Mouse (Mus musculus): ENCODE data around the gene Ubr3. TPM values are rescaled to one million over a fixed set of nuclear protein-coding genes. Genes with fewer than 3 reads are reported as not detected.

The Ubr3 gene
- 63.2 and 67.5 TPM in 2 replicates for polyA plus RNA-seq (2012; rRNA removed)

DNA sequence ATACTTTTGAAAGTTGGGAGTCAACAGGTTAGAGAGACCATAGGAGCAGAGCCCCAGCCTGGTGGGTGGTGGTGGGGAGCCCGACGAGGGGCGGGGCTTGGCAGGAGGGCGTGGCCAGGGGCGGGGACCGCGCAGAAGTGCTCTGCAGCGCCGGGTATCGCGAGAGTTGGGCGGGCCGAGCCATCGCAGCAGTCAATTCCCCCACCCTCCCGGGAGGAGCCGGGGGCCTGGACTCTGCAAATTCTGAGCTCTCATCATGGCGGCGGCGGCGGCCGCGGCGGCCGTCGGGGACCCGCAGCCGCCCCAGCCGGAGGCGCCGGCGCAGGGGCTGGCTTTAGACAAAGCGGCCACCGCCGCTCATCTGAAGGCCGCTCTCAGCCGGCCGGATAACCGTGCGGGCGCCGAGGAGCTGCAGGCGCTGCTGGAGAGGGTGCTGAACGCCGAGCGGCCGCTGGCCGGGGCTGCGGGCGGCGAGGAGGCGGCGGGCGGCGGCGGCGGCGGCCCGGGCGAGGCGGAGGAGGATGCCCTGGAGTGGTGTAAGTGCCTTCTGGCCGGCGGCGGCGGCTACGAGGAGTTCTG is at the start of gene Ubr3:
Gene Ubr3 (plus strand): TSS at position 208 of the 579 bp plus-strand sequence.
- peak within 1 kb of the TSS; percentile 74 for H3K27ac ChIP-seq (ENCODE audit: insufficient read depth, low read length)
- H3K27me3 ChIP-seq (ENCODE audit: control insufficient read depth, insufficient read depth, low read length) = no peaks in the 10 kb centered on the region
- peak within 1 kb of the TSS; percentile 88 for H3K4me3 ChIP-seq (replicated peaks; ENCODE audit: insufficient read depth, low read depth, low read length)
- peak; percentile 95 to 96 for DNase-seq
- WGBS = 2% methylated on average over 58 of the region's 65 CpGs
- TF ChIP-seq CTCF (IDR thresholded peaks at IDR 0.05; ENCODE audit: borderline replicate concordance, insufficient read depth, low read depth, low read length) (no peak), POLR2A (IDR thresholded peaks at IDR 0.05; ENCODE audit: borderline replicate concordance, insufficient read depth, low read length) (peak; percentile 23; the same call in 1 of the 2 replicates)
- no peaks in the 10 kb centered on the region for H3K4me1 ChIP-seq (ENCODE audit: control insufficient read depth, insufficient read depth, low read length)

DNA sequence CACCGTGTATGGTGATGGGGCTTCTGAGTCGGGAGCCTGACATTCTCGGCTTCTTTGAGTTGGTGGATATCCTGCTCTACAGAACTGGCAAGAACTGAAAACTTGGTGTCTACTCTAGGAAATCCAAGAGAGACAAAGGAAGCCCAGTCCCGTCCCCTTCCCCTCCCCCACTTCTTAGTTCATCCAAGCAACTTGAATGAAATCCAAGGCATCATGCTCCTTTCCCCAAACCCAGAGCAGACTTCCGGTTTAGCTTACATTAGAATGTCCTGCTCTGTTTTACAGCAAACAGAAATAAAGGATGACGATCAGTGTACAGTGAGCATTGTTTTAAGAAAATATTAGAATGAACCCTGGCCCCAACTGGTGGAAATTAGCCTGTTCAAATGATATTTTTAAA is 47.8 kb upstream of the Ubr3 start:
- no peaks in the 10 kb centered on the region for H3K4me1 ChIP-seq (ENCODE audit: control insufficient read depth, insufficient read depth, low read length)
- TF ChIP-seq POLR2A (IDR thresholded peaks at IDR 0.05; ENCODE audit: borderline replicate concordance, insufficient read depth, low read length) = no peak
- TF ChIP-seq CTCF (IDR thresholded peaks at IDR 0.05; ENCODE audit: borderline replicate concordance, insufficient read depth, low read depth, low read length) = no peak
- H3K27me3 ChIP-seq (ENCODE audit: control insufficient read depth, insufficient read depth, low read length) = no peaks in the 10 kb centered on the region
- no peak overlapping the region for H3K27ac ChIP-seq (ENCODE audit: insufficient read depth, low read length)
- DNase-seq = no peak
- WGBS = 42% methylated on average over 6 of the region's 6 CpGs
- no peak overlapping the region for H3K4me3 ChIP-seq (replicated peaks; ENCODE audit: insufficient read depth, low read depth, low read length)

DNA sequence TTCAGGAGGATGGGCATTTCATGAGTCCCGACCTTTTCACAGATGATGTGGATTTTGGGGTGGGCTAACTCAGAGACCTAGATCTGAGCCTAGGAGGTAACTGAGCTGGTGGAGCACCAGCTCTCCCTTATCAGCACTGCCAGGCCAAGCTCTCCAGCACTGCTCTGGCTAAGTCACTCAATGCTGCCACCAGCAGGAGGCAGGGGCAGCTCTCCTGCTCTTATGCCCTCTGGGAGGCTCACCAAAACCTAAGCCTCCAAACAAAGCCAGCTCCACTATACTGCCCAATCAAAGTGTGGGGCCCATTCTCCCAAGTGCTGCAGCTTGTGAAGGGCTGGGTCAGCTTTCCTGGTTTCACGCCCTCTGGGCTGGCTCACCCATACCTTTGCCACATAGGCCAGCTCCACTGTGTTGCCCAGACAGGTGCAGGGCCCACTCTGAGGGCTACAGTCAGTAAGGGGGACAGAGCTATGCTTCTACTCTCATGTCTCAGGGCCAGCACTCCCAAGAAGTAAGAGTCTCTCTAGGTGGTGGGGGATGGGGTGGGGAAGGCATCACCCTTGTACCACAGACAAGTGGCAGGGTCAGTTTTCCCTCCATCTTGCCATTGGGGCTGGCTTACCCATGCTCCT is 45.5 kb upstream of the Ubr3 start:
- Histone ChIP-seq H3K27me3 (ENCODE audit: control insufficient read depth, insufficient read depth, low read length) (no peaks in the 10 kb centered on the region), H3K4me1 (ENCODE audit: control insufficient read depth, insufficient read depth, low read length) (no peaks in the 10 kb centered on the region), H3K4me3 (replicated peaks; ENCODE audit: insufficient read depth, low read depth, low read length) (no peak overlapping the region), H3K27ac (ENCODE audit: insufficient read depth, low read length) (no peak overlapping the region)
- 77% methylated on average over 2 of the region's 2 CpGs for WGBS
- no peak for DNase-seq
- TF ChIP-seq CTCF (IDR thresholded peaks at IDR 0.05; ENCODE audit: borderline replicate concordance, insufficient read depth, low read depth, low read length) = no peak
- TF ChIP-seq POLR2A (IDR thresholded peaks at IDR 0.05; ENCODE audit: borderline replicate concordance, insufficient read depth, low read length) = no peak

DNA sequence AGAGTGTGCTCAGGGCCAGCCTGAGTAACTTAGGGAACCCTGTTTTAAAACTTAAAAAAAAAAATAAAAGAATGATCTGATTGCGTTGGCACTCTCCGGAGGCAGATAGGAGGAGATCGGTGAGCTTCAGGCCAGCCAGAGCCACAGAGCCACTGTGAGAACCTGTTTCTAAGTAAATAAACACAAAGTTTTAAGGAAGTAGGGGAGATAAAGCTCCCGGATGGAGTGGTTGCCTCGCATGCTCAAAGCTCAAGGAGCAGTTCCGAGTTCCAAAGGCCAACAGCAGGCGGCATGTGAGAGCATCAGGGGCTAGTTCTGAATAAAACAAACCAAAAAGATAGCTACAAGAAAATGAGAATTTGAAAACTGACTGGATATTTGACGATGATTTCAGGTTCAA is 40.7 kb upstream of the Ubr3 start:
- TF ChIP-seq CTCF (IDR thresholded peaks at IDR 0.05; ENCODE audit: borderline replicate concordance, insufficient read depth, low read depth, low read length) (no peak), POLR2A (IDR thresholded peaks at IDR 0.05; ENCODE audit: borderline replicate concordance, insufficient read depth, low read length) (no peak)
- no peak for DNase-seq
- Histone ChIP-seq H3K27me3 (ENCODE audit: control insufficient read depth, insufficient read depth, low read length) (no peaks in the 10 kb centered on the region), H3K27ac (ENCODE audit: insufficient read depth, low read length) (no peak overlapping the region), H3K4me3 (replicated peaks; ENCODE audit: insufficient read depth, low read depth, low read length) (no peak overlapping the region), H3K4me1 (ENCODE audit: control insufficient read depth, insufficient read depth, low read length) (no peaks in the 10 kb centered on the region)
- 75% methylated on average over 8 of the region's 8 CpGs for WGBS

DNA sequence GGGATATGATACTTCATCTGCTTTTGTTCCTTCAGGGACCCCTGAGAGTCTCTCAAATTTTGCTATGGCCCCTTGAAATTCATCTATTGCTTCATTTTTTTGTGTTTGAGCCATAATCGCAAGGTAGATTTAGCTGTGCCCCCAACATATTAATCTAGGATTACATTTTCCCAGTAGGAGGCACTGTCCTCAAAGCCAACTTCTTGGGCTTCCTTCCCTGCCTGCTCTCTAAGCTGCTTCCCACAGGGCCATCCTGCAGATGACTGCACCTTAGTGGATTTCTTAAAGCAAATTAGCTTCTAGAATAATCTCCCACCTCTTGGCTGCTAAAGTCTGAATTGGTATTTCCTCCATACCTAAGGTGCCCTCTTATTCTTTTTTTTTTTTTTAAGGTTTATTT is 39.2 kb upstream of the Ubr3 start:
- 82% methylated on average over 1 of the region's 1 CpGs for WGBS
- H3K27me3 ChIP-seq (ENCODE audit: control insufficient read depth, insufficient read depth, low read length) = no peaks in the 10 kb centered on the region
- DNase-seq = no peak
- TF ChIP-seq CTCF (IDR thresholded peaks at IDR 0.05; ENCODE audit: borderline replicate concordance, insufficient read depth, low read depth, low read length) = no peak
- no peak for TF ChIP-seq POLR2A (IDR thresholded peaks at IDR 0.05; ENCODE audit: borderline replicate concordance, insufficient read depth, low read length)
- no peak overlapping the region for H3K27ac ChIP-seq (ENCODE audit: insufficient read depth, low read length)
- no peaks in the 10 kb centered on the region for H3K4me1 ChIP-seq (ENCODE audit: control insufficient read depth, insufficient read depth, low read length)
- no peak overlapping the region for H3K4me3 ChIP-seq (replicated peaks; ENCODE audit: insufficient read depth, low read depth, low read length)

DNA sequence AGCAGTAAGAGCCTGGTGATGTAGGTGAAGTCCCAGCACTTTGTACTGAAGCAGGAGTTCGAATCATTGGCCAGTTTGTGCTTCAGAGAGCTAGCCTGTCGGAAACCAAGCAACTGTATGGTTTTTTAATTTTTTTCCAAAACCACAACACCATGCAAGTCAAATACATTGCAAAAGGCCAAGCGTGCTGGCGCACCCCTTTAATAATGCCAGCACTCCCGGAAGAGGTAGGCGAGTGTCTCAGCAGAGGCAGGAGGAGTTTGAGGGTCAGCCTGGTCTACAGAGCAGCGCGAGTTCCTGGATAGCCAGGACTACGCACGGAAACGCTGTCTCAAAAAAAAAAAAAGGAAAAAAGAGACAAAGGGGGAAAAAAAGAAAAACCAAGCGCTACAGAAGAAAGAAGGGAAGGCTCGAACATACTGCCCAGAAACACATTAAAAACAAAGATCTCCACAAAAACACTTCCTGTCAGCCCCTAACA is 36.0 kb upstream of the Ubr3 start:
- peak; percentile 56 to 60 for DNase-seq
- H3K4me3 ChIP-seq (replicated peaks; ENCODE audit: insufficient read depth, low read depth, low read length) = peak overlapping the region; percentile 93
- 5% methylated on average over 12 of the region's 13 CpGs for WGBS
- H3K27me3 ChIP-seq (ENCODE audit: control insufficient read depth, insufficient read depth, low read length) = no peaks in the 10 kb centered on the region
- H3K4me1 ChIP-seq (ENCODE audit: control insufficient read depth, insufficient read depth, low read length) = no peaks in the 10 kb centered on the region
- TF ChIP-seq CTCF (IDR thresholded peaks at IDR 0.05; ENCODE audit: borderline replicate concordance, insufficient read depth, low read depth, low read length) = no peak
- TF ChIP-seq POLR2A (IDR thresholded peaks at IDR 0.05; ENCODE audit: borderline replicate concordance, insufficient read depth, low read length) = no peak
- peak overlapping the region; percentile 75 for H3K27ac ChIP-seq (ENCODE audit: insufficient read depth, low read length)

DNA sequence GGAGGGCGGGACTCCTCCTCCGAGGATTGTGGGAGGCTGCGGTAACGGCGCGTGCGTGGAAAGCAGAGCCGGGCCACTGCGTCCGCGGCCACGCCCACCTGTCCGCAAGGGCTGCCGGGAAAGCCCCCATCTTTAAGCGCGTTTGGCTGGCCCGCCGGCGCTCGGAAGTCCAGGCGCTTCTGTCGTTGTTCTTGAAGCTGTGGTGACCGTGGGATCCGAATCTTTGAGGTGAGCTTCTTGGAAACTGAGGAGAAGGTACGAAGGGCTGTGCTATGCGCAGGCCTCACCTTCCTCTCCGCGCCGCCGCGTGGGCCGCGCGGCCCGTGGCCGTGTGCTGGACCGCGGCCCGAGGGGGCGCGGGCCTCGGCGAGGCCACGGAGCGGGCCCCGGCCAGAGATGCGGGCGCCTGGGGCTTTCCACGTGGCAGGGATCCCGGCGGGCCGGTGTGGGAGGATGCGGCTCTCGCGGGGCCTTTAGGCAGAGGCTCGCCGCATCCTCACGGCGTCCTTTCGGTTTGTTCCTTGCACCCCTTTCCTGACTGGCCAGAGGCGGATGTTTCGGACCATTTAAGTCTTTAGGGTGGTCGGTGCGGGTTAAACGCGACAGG is 35.5 kb upstream of the Ubr3 start, which contains the start of gene Ssb:
Gene Ssb (plus strand): TSS at position 78 of the 607 bp plus-strand sequence.
- under 1% methylated on average over 66 of the region's 66 CpGs for WGBS
- peak; percentile 93 for DNase-seq
- Histone ChIP-seq H3K4me1 (ENCODE audit: control insufficient read depth, insufficient read depth, low read length) (no peaks in the 10 kb centered on the region), H3K27me3 (ENCODE audit: control insufficient read depth, insufficient read depth, low read length) (no peaks in the 10 kb centered on the region), H3K4me3 (replicated peaks; ENCODE audit: insufficient read depth, low read depth, low read length) (peak within 1 kb of the TSS; percentile 93), H3K27ac (ENCODE audit: insufficient read depth, low read length) (peak within 1 kb of the TSS; percentile 75)
- peak; percentile 68; the same call in 1 of the 2 replicates for TF ChIP-seq POLR2A (IDR thresholded peaks at IDR 0.05; ENCODE audit: borderline replicate concordance, insufficient read depth, low read length)
- TF ChIP-seq CTCF (IDR thresholded peaks at IDR 0.05; ENCODE audit: borderline replicate concordance, insufficient read depth, low read depth, low read length) = no peak

Data from cerebellum, adult 2 months (tissue).